ENCODE assay signal across 8 mouse cellular contexts in genomic region chr6:91684831-91685532, GRCm38 (mm10). TPM values are rescaled to one million over a fixed set of nuclear protein-coding genes. Genes with fewer than 3 reads are reported as not detected.
DNase-seq lines count a peak whose midpoint lies in the region; ATAC-seq and TF ChIP-seq lines count a peak whose summit lies in the region.

No protein-coding gene starts in this region.

- H3K4me2 ChIP-seq in lung, postnatal 0 days (replicated peaks; ENCODE audit: low read depth, low read length) = peak overlapping the region; percentile 97

- no peak for TF ChIP-seq EP300 in lung, postnatal 0 days (IDR thresholded peaks at IDR 0.05)

- no peaks in the 10 kb centered on the region for H3K27me3 ChIP-seq in embryonic facial prominence, embryonic 10.5 days (replicated peaks; ENCODE audit: low read depth, poor library complexity, severe bottlenecking)
- no peaks in the 10 kb centered on the region for H3K27me3 ChIP-seq in lung, postnatal 0 days (replicated peaks; ENCODE audit: insufficient read depth, low read length)

- peak overlapping the region; percentile 96 for H3K27ac ChIP-seq in embryonic facial prominence, embryonic 10.5 days (replicated peaks)
- H3K27ac ChIP-seq in lung, postnatal 0 days (ENCODE audit: low read length) = peak overlapping the region; percentile 87

- H3K9ac ChIP-seq in lung, postnatal 0 days (replicated peaks; ENCODE audit: low read depth) = peak overlapping the region; percentile 89

- DNase-seq in B cell, adult 2 months = peak; percentile 30 to 38
- peak; percentile 86 for DNase-seq in adrenal gland, adult 2 months
- peak; percentile 45 for DNase-seq in embryonic facial prominence, embryonic 10.5 days (ENCODE audit: low spot score)
- DNase-seq in heart, adult 9 months (ENCODE audit: low spot score in 2 of 2) = peak; percentile 73 to 76
- peak; percentile 71 to 85 for DNase-seq in kidney, adult 8-10 months
- DNase-seq in lung, postnatal 0 days (ENCODE audit: low spot score) = peak; percentile 74

- peak; percentile 34 for ATAC-seq in lung, postnatal 0 days
- ATAC-seq in neutrophil, adult 5-6 weeks (ENCODE audit: extremely low read depth, insufficient number of reproducible peaks, low FRiP score, poor library complexity, severe bottlenecking) = peak; percentile 14; the same call in 1 of the 2 replicates
- ATAC-seq in activated CD4-positive, CD25-positive, alpha-beta regulatory T cell, adult 4 months = no peak

- H3K4me1 ChIP-seq in embryonic facial prominence, embryonic 10.5 days = peaks cover 61% of the 10 kb centered on the region
- H3K4me1 ChIP-seq in lung, postnatal 0 days (ENCODE audit: insufficient read depth, low read depth, low read length) = peaks cover 20% of the 10 kb centered on the region

- no peaks in the 10 kb centered on the region for H3K36me3 ChIP-seq in embryonic facial prominence, embryonic 10.5 days (replicated peaks)
- H3K36me3 ChIP-seq in lung, postnatal 0 days (ENCODE audit: insufficient read depth, low read length) = no peaks in the 10 kb centered on the region

- H3K9me3 ChIP-seq in embryonic facial prominence, embryonic 10.5 days = no peaks in the 10 kb centered on the region
- H3K9me3 ChIP-seq in lung, postnatal 0 days (ENCODE audit: low read length) = no peaks in the 10 kb centered on the region

- WGBS in embryonic facial prominence, embryonic 10.5 days = 16% methylated on average over 17 of the region's 17 CpGs
- 9% methylated on average over 17 of the region's 17 CpGs for WGBS in lung, postnatal 0 days

- TF ChIP-seq CTCF in lung, postnatal 0 days (IDR thresholded peaks at IDR 0.05) = peak; percentile 9; the same call in 1 of the 2 replicates

- peak overlapping the region; percentile 85 for H3K4me3 ChIP-seq in embryonic facial prominence, embryonic 10.5 days
- peak overlapping the region; percentile 89 for H3K4me3 ChIP-seq in lung, postnatal 0 days (ENCODE audit: low read depth, low read length)

RNA-seq across cellular contexts. Expression of gene Slc6a6, which starts 1.1 kb away (rescaled TPM):
- total RNA-seq in adrenal gland, adult 2 months (2021) = 100 to 1,000 TPM; 466 to 626 TPM
- polyA plus RNA-seq in adrenal gland, adult 2 months (2012; rRNA removed) = 570 and 815 TPM in 2 replicates
- polyA plus RNA-seq in embryonic facial prominence, embryonic 10.5 days (2016; fragmentation: Nextera tagmentation; extraction: Ambion mirVana) = 55.5 and 59.2 TPM in 2 replicates
- polyA plus RNA-seq in lung, postnatal 0 days (2015; fragmentation: Nextera tagmentation; extraction: Ambion mirVana) = 92.6 and 119 TPM in 2 replicates
- 143 and 169 TPM in 2 replicates for total RNA-seq in neutrophil, adult 5-6 weeks (2017)
- polyA plus RNA-seq in activated CD4-positive, CD25-positive, alpha-beta regulatory T cell, adult 4 months (2017; shearing (Covaris generic)) = 10 to 100 TPM; 34.3 to 47.9 TPM

Comparison
In these comparisons a context has a peak if more than half of its experiments do, and no peak if none do; other contexts are left out.
1. DNase-seq: peak in every context shown above with its lines; median percentile 86 in adrenal gland, adult 2 months; 78 in kidney, adult 8-10 months; 74 in heart, adult 9 months; 74 in lung, postnatal 0 days; 45 in embryonic facial prominence, embryonic 10.5 days; 34 in B cell, adult 2 months.